Mouse (Mus musculus) hindbrain, embryonic 14.5 days (tissue): Measurements from ENCODE around the gene Krtap4-9. TPM values are rescaled to one million over a fixed set of nuclear protein-coding genes. Genes with fewer than 3 reads are reported as not detected.
"Not testable (repeated sequence)": the region's sequence is repeated elsewhere in the genome, so short reads cannot be mapped to it uniquely, and the experiment has no call there.

ENCODE experiments used
- ATAC-seq: fragments of 200-750 bp; cut with Nextera tagmentation; 2 replicates; pipeline ENCODE4 v1.8.0; 2017; ENCODE audit warnings: moderate number of reproducible peaks, mild to moderate bottlenecking, moderate TSS enrichment, moderate library complexity; ENCODE audit not compliant: low FRiP score
- DNase-seq: peaks from one replicate; pipeline ENCODE4 v3.0.0-alpha.2; 2015; ENCODE audit warnings: low spot score
- H3K27ac ChIP-seq: fragments of 300-500 bp; sonication (generic); 2 replicates; pipeline ENCODE4 v1.5.1; 2014; ENCODE audit warnings: mild to moderate bottlenecking, moderate library complexity
- H3K27me3 ChIP-seq: fragments of 300-500 bp; sonication (generic); 2 replicates; pipeline ENCODE4 v1.6.1; 2014; ENCODE audit warnings: mild to moderate bottlenecking, low read length, mixed read lengths; ENCODE audit not compliant: control insufficient read depth, insufficient read depth
- H3K36me3 ChIP-seq: fragments of 300-500 bp; sonication (generic); replicated peaks from 2 replicates; pipeline ENCODE4 v1.6.1; 2014; ENCODE audit not compliant: control insufficient read depth, insufficient read depth
- H3K4me1 ChIP-seq: fragments of 300-500 bp; sonication (generic); replicated peaks from 2 replicates; pipeline ENCODE4 v1.6.1; 2014; ENCODE audit warnings: antibody characterized with exemption, low read length, mixed read lengths; ENCODE audit not compliant: control insufficient read depth, insufficient read depth
- H3K4me2 ChIP-seq: fragments of 300-500 bp; sonication (generic); replicated peaks from 2 replicates; pipeline ENCODE4 v1.6.1; 2014; ENCODE audit warnings: mild to moderate bottlenecking, moderate library complexity
- H3K4me3 ChIP-seq: fragments of 300-500 bp; sonication (generic); replicated peaks from 2 replicates; pipeline ENCODE4 v1.5.1; 2014; ENCODE audit warnings: mild to moderate bottlenecking, low read length
- H3K9ac ChIP-seq: fragments of 300-500 bp; sonication (generic); 2 replicates; pipeline ENCODE4 v1.6.1; 2014
- H3K9me3 ChIP-seq: fragments of 300-500 bp; sonication (generic); 2 replicates; pipeline ENCODE4 v1.6.1; 2016; ENCODE audit warnings: low read length; ENCODE audit not compliant: control insufficient read depth
- whole genome bisulfite sequencing: fragments of 180-500 bp; shearing (Covaris S2); extraction: QIAGEN DNeasy Blood & Tissue Kit; methylation state at CpG from one replicate; pipeline ENCODE4 v1.1.7; 2014; 5-methylcytosine and 5-hydroxymethylcytosine counted together
- polyA plus RNA-seq: library from polyadenylated mRNA; unstranded; fragments of >200 nt; fragmentation: Nextera tagmentation; extraction: Ambion mirVana; gene quantifications from 2 replicates; pipeline ENCODE4 v1.2.1, GENCODE M21; 2014

Krtap4-9 gene
- polyA plus RNA-seq, 1 experiment from 2014 or later = not detected

DNA sequence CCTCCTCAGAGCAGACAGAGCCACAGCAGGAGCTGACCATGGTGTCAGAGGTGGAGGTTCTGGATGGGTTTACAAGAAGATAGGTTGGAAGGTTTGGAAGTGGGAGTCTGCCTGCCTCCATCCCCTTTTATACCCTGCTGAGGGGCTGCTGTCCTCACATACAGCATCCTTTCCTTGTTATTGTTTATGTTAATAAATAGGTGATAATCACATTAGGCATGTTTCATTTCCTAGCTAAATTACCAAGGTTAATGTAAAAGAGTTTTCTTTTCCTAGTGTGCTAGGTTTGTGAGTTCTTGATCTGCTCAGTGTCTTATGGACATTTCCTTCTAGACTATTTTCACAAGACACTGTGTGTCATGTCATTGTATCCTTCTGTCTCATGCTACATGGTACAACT lies 24.8 kb downstream of the Krtap4-9 start, which contains the start of gene Krtap4-13:
TSS of gene Krtap4-13 (minus strand) at position 101 of the 400 bp plus-strand sequence.
- H3K27me3 ChIP-seq, DNase-seq, H3K4me1 ChIP-seq, H3K9me3 ChIP-seq, H3K4me2 ChIP-seq, H3K36me3 ChIP-seq, H3K9ac ChIP-seq, ATAC-seq, H3K27ac ChIP-seq, H3K4me3 ChIP-seq: not testable (repeated sequence)

GRCm38 (mm10) chr11:99815566-99815965 lies 30.6 kb downstream of the Krtap4-9 start, which contains the start of gene Gm11564:
Gene Gm11564 (minus strand): TSS chr11:99815666.
- not testable (repeated sequence) for DNase-seq, H3K36me3 ChIP-seq, H3K4me2 ChIP-seq, H3K27me3 ChIP-seq, H3K4me3 ChIP-seq, H3K4me1 ChIP-seq, H3K27ac ChIP-seq, ATAC-seq, H3K9me3 ChIP-seq, H3K9ac ChIP-seq
- WGBS = 88% methylated on average over 2 of the region's 2 CpGs

Other genes starting within 250 kb of the Krtap4-9 start
- not detected in 2 replicates for gene Krt40, start 242.0 kb upstream of the Krtap4-9 start, polyA plus RNA-seq
- not detected in 2 replicates for gene Krtap3-3, start 234.3 kb upstream of the Krtap4-9 start, polyA plus RNA-seq
- not detected in 2 replicates for gene Krtap3-2, start 228.3 kb upstream of the Krtap4-9 start, polyA plus RNA-seq
- not detected in 2 replicates for gene Gm11939, start 225.7 kb upstream of the Krtap4-9 start, polyA plus RNA-seq
- not detected in 2 replicates for gene Krtap3-1, start 218.6 kb upstream of the Krtap4-9 start, polyA plus RNA-seq
- not detected in 2 replicates for gene Krtap1-5, start 204.2 kb upstream of the Krtap4-9 start, polyA plus RNA-seq
- not detected in 2 replicates for gene Krtap1-4, start 201.5 kb upstream of the Krtap4-9 start, polyA plus RNA-seq
- gene Krtap1-3, start 193.9 kb upstream of the Krtap4-9 start, polyA plus RNA-seq = not detected in 2 replicates
- not detected in 2 replicates for gene Krtap9-3, start 187.1 kb upstream of the Krtap4-9 start, polyA plus RNA-seq
- not detected in 2 replicates for gene Gm11938, start 181.9 kb upstream of the Krtap4-9 start, polyA plus RNA-seq
- not detected in 2 replicates for gene Gm11937, start 175.0 kb upstream of the Krtap4-9 start, polyA plus RNA-seq
- not detected in 2 replicates for gene Krtap2-4, start 170.4 kb upstream of the Krtap4-9 start, polyA plus RNA-seq
- not detected in 2 replicates for gene Gm11562, start 164.8 kb upstream of the Krtap4-9 start, polyA plus RNA-seq
- gene Krtap4-1, start 157.0 kb upstream of the Krtap4-9 start, polyA plus RNA-seq = not detected in 2 replicates
- gene Krtap4-2, start 150.1 kb upstream of the Krtap4-9 start, polyA plus RNA-seq = not detected in 2 replicates
- not detected in 2 replicates for gene Krtap4-7, start 141.1 kb upstream of the Krtap4-9 start, polyA plus RNA-seq
- not detected in 2 replicates for gene Gm11555, start 135.0 kb upstream of the Krtap4-9 start, polyA plus RNA-seq
- not detected in 2 replicates for gene Gm11563, start 126.2 kb upstream of the Krtap4-9 start, polyA plus RNA-seq
- gene Krtap4-6, start 119.2 kb upstream of the Krtap4-9 start, polyA plus RNA-seq = not detected in 2 replicates
- gene Gm14190, start 94.5 kb upstream of the Krtap4-9 start, polyA plus RNA-seq = not detected in 2 replicates
- not detected in 2 replicates for gene Gm14180, start 50.9 kb upstream of the Krtap4-9 start, polyA plus RNA-seq
- gene Gm11595, start 12.3 kb upstream of the Krtap4-9 start, polyA plus RNA-seq = not detected in 2 replicates
- gene Krtap4-8, start 4.5 kb upstream of the Krtap4-9 start, polyA plus RNA-seq = not detected in 2 replicates
- gene Gm11596, start 8.3 kb downstream of the Krtap4-9 start, polyA plus RNA-seq = not detected in 2 replicates
- not detected in 2 replicates for gene Gm11569, start 13.7 kb downstream of the Krtap4-9 start, polyA plus RNA-seq
- gene Gm11554, start 19.2 kb downstream of the Krtap4-9 start, polyA plus RNA-seq = not detected in 2 replicates
- not detected in 2 replicates for gene Krtap4-13, start 24.7 kb downstream of the Krtap4-9 start, polyA plus RNA-seq
- not detected in 2 replicates for gene Gm11564, start 30.5 kb downstream of the Krtap4-9 start, polyA plus RNA-seq
- gene 2300003K06Rik, start 52.9 kb downstream of the Krtap4-9 start, polyA plus RNA-seq = not detected in 2 replicates
- not detected in 2 replicates for gene Krtap4-16, start 66.4 kb downstream of the Krtap4-9 start, polyA plus RNA-seq
- not detected in 2 replicates for gene Gm11568, start 72.7 kb downstream of the Krtap4-9 start, polyA plus RNA-seq
- not detected in 2 replicates for gene Gm11559, start 79.3 kb downstream of the Krtap4-9 start, polyA plus RNA-seq
- not detected in 2 replicates for gene Krtap9-1, start 88.2 kb downstream of the Krtap4-9 start, polyA plus RNA-seq
- not detected in 2 replicates for gene Gm11567, start 94.0 kb downstream of the Krtap4-9 start, polyA plus RNA-seq
- not detected in 2 replicates for gene Krtap31-1, start 122.7 kb downstream of the Krtap4-9 start, polyA plus RNA-seq
- not detected in 2 replicates for gene Gm11565, start 129.6 kb downstream of the Krtap4-9 start, polyA plus RNA-seq
- gene Krtap31-2, start 151.1 kb downstream of the Krtap4-9 start, polyA plus RNA-seq = not detected in 2 replicates
- gene Krtap9-5, start 163.3 kb downstream of the Krtap4-9 start, polyA plus RNA-seq = not detected in 2 replicates
- not detected in 2 replicates for gene Krtap29-1, start 193.9 kb downstream of the Krtap4-9 start, polyA plus RNA-seq
- 0.16 and 0.29 TPM in 2 replicates for gene Krtap16-1, start 201.4 kb downstream of the Krtap4-9 start, polyA plus RNA-seq
- gene Krtap17-1, start 208.8 kb downstream of the Krtap4-9 start, polyA plus RNA-seq = 0.86 and 1.5 TPM in 2 replicates
- gene Krt33a, start 231.0 kb downstream of the Krtap4-9 start, polyA plus RNA-seq = not detected in 2 replicates
- gene Krt33b, start 244.7 kb downstream of the Krtap4-9 start, polyA plus RNA-seq = 0.13 TPM in 1 of 2 replicates, not detected in the other